Comparison of ENCODE assay signal across 15 mouse cellular contexts in genomic region chr17:29684275-29684674, GRCm38 (mm10).
"Had no signal": no experiment of that assay in that cellular context is flagged by ENCODE, and none has a peak within 500 bp of the region (broad histone marks: within the 10 kb centered on the region; RNA-seq: fewer than 3 reads in every experiment).

No protein-coding gene starts in this region.

- H3K27me3 ChIP-seq: intestine, embryonic 15.5 days; limb, embryonic 12.5 days; lung, embryonic 15.5 days; midbrain, embryonic 13.5 days; neural tube, embryonic 15.5 days had no signal

- H3K4me1 ChIP-seq: intestine, embryonic 15.5 days; limb, embryonic 12.5 days had no signal

- DNase-seq: kidney, adult 8-10 months; kidney, postnatal 25 days; layer of hippocampus, adult 9-11 months; layer of hippocampus, postnatal 36 days; lung, postnatal 14 days; right cerebral cortex, adult 18-20 months; right cerebral cortex, postnatal 25 days had no signal

- H3K9ac ChIP-seq: intestine, embryonic 15.5 days; limb, embryonic 12.5 days; lung, embryonic 15.5 days; midbrain, embryonic 13.5 days; neural tube, embryonic 15.5 days had no signal

- H3K4me2 ChIP-seq: intestine, embryonic 15.5 days; limb, embryonic 12.5 days; lung, embryonic 15.5 days; midbrain, embryonic 13.5 days; neural tube, embryonic 15.5 days had no signal

- H3K27ac ChIP-seq: intestine, embryonic 15.5 days; limb, embryonic 12.5 days; lung, embryonic 15.5 days; macrophage; midbrain, embryonic 13.5 days; neural tube, embryonic 15.5 days; stomach, postnatal 0 days had no signal

- ATAC-seq: intestine, embryonic 15.5 days; midbrain, embryonic 13.5 days had no signal

- H3K9me3 ChIP-seq: intestine, embryonic 15.5 days; limb, embryonic 12.5 days; lung, embryonic 15.5 days; midbrain, embryonic 13.5 days; neural tube, embryonic 15.5 days had no signal

- H3K4me3 ChIP-seq: intestine, embryonic 15.5 days; limb, embryonic 12.5 days; lung, embryonic 15.5 days; midbrain, embryonic 13.5 days; myocyte; neural tube, embryonic 15.5 days had no signal
